Mouse (Mus musculus) heart, postnatal 36 days (tissue): ENCODE data around the gene Nccrp1. TPM values are rescaled to one million over a fixed set of nuclear protein-coding genes. Genes with fewer than 3 reads are reported as not detected.

Source experiments
- DNase-seq, 2 experiments: peaks; one replicate each; pipeline ENCODE4 v3.0.0; 2021 to 2022
- intact Hi-C: fragments of 180-260 bp; cut with DNase I; formaldehyde crosslinking; loops from one replicate; pipeline ENCODE4 v1.15.1; 2025
- total RNA-seq, 2 experiments: library from RNA; stranded (reverse); gene quantifications; 2 replicates each; pipeline ENCODE4 v1.2.3; 2021

Gene Nccrp1
- total RNA-seq, result not detected

DNA sequence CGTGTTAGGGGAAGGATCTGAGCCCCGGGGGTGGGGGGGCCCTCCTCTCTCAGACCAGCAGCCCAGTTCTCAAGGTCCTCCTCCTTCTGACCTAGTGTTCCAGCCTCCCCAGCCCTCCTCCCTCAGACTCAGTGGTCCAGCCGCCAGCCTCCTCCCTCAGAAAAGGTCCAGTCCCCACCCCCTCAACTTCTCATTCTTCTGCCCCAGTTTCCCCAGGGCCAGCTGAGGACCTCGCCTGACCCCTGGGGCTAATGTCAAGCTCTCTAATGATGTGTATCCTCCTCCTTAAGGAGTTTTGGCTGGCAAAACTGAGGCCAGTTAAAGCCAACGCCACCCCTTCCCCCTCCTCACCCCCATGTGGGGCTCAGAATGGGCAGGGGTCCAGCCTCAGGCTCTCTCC lies at the start of gene Nccrp1:
Gene Nccrp1 (minus strand): TSS at position 101 of the 400 bp plus-strand sequence.
- no peak for DNase-seq
- intact Hi-C loops, result no loop called here

DNA sequence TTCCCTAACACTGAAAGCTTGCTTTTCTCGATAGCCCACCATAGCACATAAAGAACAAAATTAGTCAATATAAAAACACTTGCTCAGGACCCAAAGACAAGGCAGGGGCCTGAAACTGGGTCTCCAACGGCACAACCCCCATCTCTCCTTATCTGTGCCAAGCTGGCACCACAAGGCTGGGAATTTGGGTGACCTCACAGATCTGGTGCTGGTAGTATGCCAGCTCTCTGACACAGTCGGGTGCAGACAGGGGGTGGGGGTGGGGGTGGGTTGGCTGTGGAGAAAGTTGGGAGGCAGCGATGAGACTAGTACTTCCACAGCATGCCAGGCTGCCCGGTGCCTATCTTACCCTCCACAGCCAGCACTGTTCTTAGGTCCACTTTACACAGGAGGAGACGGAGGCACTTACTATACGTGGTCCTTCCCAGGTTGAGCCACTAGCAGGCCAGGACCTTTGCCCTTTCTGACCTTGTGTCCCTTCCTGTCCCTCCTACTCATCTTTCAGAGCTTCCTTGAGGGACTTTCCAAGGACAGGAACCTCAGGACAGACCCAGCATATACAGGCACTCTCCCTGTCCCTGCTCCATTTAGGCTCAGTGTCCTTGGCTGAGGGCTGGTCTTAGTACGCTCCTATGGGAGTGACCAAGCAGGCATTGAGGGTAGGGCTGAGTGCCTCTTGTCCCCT lies 48.8 kb upstream of the Nccrp1 start:
- no peak for DNase-seq
- intact Hi-C loops, result no loop called here

GRCm38 (mm10) chr7:28593206-28594111 lies 46.4 kb upstream of the Nccrp1 start:
- DNase-seq, result peak; percentile 57 to 60
- intact Hi-C loops, result no loop called here

- DNase-seq, result no peak
- intact Hi-C loops, result no loop called here
Observed at GRCm38 (mm10) chr7:28591862-28592261, 44.8 kb upstream of the Nccrp1 start.

DNA sequence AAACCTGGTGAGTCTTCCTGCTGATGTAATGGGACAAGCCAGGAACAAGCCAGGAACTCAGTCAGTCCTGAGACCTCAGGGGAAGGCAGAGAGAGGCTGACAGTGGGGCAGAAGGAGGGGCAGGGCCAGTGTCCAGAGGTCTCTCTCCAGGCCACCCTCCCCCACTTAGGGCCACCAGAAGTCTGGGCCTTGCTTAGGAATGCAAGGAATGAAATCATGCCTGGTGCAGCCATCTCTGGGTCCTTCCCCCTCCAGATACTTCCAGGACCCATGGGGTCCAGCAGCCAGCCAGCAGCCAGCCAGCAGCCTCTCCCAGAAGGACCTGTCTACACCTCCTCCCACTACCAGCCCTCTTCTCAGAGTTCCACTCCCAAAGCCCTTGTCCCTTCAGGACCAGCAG lies 40.6 kb upstream of the Nccrp1 start:
- intact Hi-C loops, result loop anchor here (2.0 kb wide), 1 partner anchor 17 kb away; no protein-coding TSS in a partner anchor
- no peak for DNase-seq

DNA sequence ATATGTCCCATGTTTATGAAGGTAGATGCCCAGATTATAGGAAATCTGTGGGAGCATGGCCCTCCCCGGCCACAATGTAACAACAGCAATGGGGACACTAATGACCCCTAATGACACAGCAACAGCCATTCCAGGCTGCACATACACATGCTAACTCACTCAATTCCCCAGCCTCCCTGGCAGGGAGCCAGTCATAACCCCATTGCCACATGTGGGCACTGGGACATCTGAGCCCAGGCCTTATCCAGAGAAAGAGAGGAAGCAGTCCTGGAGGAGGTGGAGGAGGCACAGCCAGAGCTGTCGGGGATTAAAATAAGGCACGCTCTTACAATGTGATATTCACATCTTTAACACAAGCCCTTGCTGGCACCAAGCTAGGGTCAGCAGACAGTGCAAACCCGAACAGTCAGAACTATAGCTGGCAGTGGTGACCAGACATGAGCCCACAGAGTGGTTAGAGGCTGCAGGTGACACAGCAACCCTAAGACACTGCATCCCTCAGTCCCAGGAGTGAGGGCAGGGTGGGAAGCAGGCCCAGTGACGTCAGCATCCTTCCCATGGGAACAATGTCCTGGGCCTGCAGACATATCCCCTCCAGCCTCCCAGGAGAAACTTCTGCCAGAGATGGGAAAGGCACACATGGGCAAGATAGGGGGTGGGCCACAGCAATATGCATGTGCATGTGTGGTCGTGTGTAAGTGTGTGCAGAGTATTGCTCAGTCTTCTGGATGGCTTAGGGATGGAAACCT lies 39.8 kb upstream of the Nccrp1 start:
- peak in 1 of 2 experiments; percentile 36 for DNase-seq
- intact Hi-C loops, result loop anchor here (2.0 kb wide), 1 partner anchor 16 kb away; no protein-coding TSS in a partner anchor

DNA sequence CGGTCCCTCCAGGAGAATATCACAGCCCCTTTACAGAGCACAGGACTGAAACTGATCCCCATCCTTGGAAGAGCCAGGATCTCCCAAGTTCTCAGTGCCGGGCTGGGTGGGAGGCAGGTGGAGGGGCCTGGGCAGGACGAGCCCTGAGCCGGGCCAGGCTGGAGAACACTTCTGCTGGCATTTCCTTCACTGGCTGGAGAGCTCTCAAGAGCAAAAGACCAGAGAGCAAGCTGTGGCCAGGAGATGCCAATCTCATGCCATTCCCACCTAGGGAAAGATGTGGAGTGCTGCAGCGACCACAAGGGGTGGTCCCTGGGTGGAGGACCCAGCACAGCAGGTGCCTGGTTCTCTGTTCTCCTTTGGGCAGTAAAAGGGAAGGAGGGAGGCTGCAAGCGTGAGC lies 37.9 kb upstream of the Nccrp1 start:
- intact Hi-C loops, result no loop called here
- no peak for DNase-seq

GRCm38 (mm10) chr7:28584468-28584867 lies 37.4 kb upstream of the Nccrp1 start:
- intact Hi-C loops, result no loop called here
- no peak for DNase-seq

- intact Hi-C loops, result no loop called here
- DNase-seq, result no peak
Observed at GRCm38 (mm10) chr7:28583570-28584344, 36.7 kb upstream of the Nccrp1 start.

DNA sequence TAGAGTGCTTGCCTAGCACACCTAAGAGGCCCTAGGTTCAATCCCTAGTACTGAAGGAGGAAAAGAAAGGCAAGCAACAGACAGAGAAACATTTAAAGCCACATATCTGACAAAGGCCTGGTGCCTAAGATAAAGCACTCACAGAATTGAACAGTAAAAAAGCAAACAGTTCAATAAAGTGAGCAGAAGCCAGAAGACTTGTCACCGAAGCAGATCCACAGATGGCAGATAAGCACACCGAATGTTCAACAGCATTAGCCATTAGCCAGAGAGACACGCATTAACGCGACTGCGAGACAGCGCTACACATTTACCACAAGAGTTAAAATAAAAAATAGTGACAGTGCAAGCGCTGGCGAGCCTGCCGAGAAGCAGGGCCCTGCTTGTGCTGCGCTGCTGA lies 35.8 kb upstream of the Nccrp1 start:
- DNase-seq, result no peak
- intact Hi-C loops, result no loop called here

GRCm38 (mm10) chr7:28581721-28582120 lies 34.7 kb upstream of the Nccrp1 start:
- no peak for DNase-seq
- intact Hi-C loops, result no loop called here

DNA sequence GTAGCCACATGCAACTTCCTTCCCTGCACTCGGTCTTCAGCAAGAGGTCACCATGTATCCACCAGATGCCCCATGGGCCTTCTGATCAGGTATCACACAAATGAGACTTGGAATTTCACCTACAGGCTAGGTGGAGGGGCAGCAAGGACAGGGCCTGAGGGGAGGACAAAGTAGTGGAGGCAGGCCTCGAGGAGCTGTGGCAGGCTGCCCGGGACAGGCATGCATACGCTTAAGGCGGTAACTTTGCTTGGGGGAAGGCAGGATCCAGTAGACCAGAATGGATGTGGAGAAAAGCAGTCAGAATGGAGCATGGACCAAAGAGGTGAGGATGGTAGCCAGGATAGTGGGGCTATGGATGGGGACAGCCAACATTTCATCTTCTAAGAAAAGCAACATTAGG lies 32.8 kb upstream of the Nccrp1 start:
- DNase-seq, result no peak
- intact Hi-C loops, result no loop called here

DNA sequence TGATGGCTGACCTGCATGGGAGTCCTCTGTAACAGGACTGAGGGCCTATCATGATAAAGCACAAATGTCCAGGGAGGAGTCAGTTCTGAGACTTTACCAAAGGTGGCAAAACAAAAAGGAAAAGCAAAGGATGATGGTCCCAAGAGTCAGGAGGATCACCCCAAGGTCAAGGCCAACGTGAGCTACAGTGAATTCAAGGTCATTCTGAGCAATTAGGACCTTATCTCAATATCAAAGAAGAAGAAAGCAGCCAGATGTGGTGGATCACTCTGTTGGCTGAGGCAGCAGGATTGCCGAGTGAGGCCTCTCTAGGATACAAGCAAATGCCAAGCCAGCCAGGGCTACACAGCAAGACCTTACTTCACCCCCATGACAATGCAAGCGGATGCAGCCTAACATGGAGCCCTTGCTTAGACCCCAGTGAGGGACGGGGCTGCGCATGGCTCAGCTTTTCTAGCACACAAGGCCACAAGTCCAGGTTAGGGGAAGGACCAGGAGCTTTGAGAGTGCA lies 31.5 kb upstream of the Nccrp1 start:
- intact Hi-C loops, result no loop called here
- no peak for DNase-seq

DNA sequence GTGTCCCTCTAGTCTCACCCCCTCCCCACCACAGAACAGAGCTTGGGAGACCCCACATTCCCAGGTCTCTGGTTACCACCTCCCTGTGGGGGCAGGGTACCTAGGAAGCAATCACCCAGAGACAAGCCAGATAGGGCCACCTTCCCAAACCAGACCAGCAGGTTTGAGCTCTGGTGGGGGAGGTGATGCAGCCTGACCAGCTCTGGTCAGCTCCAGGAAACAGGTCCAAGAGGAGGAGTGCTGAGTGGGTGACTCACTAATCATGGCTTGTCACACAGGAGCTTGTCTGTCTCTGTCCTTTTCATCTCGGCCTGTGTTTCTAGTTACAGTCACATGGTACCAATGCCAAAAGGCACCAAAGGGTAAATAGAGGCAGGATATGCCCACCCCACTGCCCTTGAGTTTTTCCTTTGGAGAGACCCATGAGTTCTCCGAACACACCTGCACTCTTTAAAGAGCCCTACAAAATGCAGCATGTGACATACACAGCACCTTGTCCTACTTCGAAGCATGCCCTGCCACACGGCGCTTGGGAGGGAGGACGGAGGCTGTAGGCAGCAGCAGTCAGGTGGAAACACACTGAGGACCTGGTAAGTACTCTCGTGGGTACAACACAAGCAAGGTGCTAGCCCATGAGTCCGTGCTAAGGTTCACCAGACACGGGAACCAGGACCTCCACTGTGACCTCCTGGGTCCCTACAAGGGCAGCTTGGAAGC lies 30.9 kb upstream of the Nccrp1 start:
- DNase-seq, result no peak
- intact Hi-C loops, result no loop called here

DNA sequence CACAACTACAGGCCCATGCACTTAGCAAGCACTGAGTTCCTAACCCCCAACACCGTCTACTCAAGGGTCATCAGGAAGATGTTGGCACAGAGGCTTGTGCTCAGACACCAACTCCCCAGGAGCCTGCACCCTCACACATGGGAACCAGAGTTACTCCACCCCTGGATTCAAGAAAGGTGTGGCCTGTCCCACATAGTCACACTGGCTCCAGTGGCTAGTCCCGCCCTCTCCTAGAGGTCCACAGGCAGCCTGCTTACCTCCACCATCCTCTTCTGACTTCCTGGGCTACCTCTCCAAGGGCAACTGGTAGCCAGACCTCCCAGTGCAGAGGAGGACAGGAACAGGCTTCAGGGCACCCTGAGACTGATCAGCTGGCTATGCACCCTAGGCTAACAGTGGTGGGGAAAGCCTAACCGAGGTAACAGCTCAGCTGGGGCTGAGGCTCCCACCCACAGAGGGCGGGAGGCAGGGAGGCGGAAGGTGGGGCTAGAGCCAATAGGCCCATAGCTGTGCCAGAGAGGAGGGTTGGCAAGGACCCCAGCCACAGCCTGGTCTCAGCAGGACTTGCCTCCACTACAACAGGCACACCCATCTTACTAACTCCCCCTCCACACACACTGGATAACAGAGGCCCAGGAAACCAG lies 29.3 kb upstream of the Nccrp1 start:
- intact Hi-C loops, result no loop called here
- DNase-seq, result peak; percentile 56 to 67

DNA sequence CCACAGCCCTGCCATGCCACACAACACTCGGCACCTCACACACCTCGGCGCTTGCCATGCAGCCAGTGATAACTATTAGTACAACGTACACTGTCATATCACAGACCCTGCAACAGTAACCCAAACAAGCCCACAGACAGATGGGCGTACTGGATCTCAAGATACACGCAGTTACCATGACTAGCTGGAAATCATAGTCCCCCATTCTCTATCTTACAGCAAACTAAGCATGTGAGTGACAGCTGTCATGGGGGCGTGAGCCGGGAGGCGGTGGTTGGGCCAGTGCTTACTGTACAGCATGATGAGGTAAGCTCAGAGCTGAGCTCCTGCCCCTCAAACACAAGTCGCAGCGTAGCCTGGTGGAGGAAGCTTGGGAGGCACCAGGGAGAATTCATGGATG lies 28.5 kb upstream of the Nccrp1 start:
- intact Hi-C loops, result no loop called here
- DNase-seq, result no peak

DNA sequence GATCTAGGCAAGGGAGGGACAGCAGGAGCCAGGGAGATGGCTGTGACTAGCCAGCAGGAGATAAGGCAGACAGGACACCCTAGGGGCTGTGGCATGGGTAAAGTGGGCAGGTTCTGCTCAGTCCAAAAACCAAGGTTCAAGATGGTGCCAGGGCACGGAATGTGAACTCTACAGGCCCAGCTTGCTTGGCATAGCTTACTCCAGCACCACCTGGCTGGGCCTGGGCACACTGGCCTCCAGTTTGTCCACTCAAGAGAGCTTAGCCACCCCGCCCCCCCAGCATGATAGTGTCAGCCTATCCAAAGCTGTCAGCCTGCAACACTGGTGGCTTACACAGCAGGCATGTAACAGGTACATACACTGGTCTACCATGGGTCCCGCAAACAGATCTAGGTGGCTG lies 26.2 kb upstream of the Nccrp1 start:
- intact Hi-C loops, result no loop called here
- DNase-seq, result no peak

GRCm38 (mm10) chr7:28572689-28573088 lies 25.6 kb upstream of the Nccrp1 start:
- intact Hi-C loops, result no loop called here
- DNase-seq, result no peak
